Mouse (Mus musculus) macrophage (primary cell): ENCODE results near the gene Erc2. TPM values are rescaled to one million over a fixed set of nuclear protein-coding genes. Genes with fewer than 3 reads are reported as not detected.

Experiments
- H3K27ac ChIP-seq: fragments of 350-480 bp; formaldehyde crosslinking; 2 replicates; pipeline ENCODE4 v1.9.0; 2021
- H3K36me3 ChIP-seq: fragments of 350-480 bp; formaldehyde crosslinking; 2 replicates; pipeline ENCODE4 v1.9.0; 2021; ENCODE audit errors: inconsistent target
- H3K4me3 ChIP-seq: fragments of 350-480 bp; formaldehyde crosslinking; 2 replicates; pipeline ENCODE4 v1.9.0; 2021; ENCODE audit errors: inconsistent target
- H3K79me2 ChIP-seq: fragments of 350-480 bp; formaldehyde crosslinking; 2 replicates; pipeline ENCODE4 v1.9.0; 2021; ENCODE audit errors: inconsistent target
- WGBS: methylation state at CpG from one replicate; pipeline ENCODE4 v1.1.7; 2026; ENCODE audit warnings: inconsistent platforms; ENCODE audit not compliant: missing documents; 5-methylcytosine and 5-hydroxymethylcytosine counted together
- polyA plus RNA-seq: library from polyadenylated mRNA; stranded (reverse); fragments of 250-400 nt; gene quantifications from 3 replicates; pipeline ENCODE4 v1.2.4, GENCODE M21; 2018; ENCODE audit warnings: inconsistent platforms

The Erc2 gene
- polyA plus RNA-seq, 1 experiment from 2014 or later = not detected

GRCm38 (mm10) chr14:28419188-28419587 is 797.0 kb downstream of the Erc2 start:
- no peaks in the 10 kb centered on the region for H3K79me2 ChIP-seq
- no peak overlapping the region for H3K4me3 ChIP-seq
- H3K36me3 ChIP-seq = no peaks in the 10 kb centered on the region
- H3K27ac ChIP-seq = no peak overlapping the region
- 85% methylated on average over 9 of the region's 9 CpGs for WGBS

GRCm38 (mm10) chr14:28420596-28420995 is 798.4 kb downstream of the Erc2 start:
- H3K36me3 ChIP-seq = no peaks in the 10 kb centered on the region
- no peak overlapping the region for H3K27ac ChIP-seq
- H3K79me2 ChIP-seq = no peaks in the 10 kb centered on the region
- WGBS = 94% methylated on average over 11 of the region's 11 CpGs
- no peak overlapping the region for H3K4me3 ChIP-seq

- Histone ChIP-seq H3K79me2 (no peaks in the 10 kb centered on the region), H3K27ac (no peak overlapping the region), H3K36me3 (no peaks in the 10 kb centered on the region), H3K4me3 (no peak overlapping the region)
- WGBS = 80% methylated on average over 2 of the region's 2 CpGs
Measured at GRCm38 (mm10) chr14:28426610-28427009, 804.4 kb downstream of the Erc2 start.

- Histone ChIP-seq H3K36me3 (no peaks in the 10 kb centered on the region), H3K79me2 (no peaks in the 10 kb centered on the region), H3K4me3 (no peak overlapping the region), H3K27ac (no peak overlapping the region)
- WGBS = 88% methylated on average over 7 of the region's 7 CpGs
Measured at GRCm38 (mm10) chr14:28431703-28432309, 809.6 kb downstream of the Erc2 start.

- Histone ChIP-seq H3K36me3 (no peaks in the 10 kb centered on the region), H3K4me3 (no peak overlapping the region), H3K27ac (no peak overlapping the region), H3K79me2 (no peaks in the 10 kb centered on the region)
- 86% methylated on average over 7 of the region's 7 CpGs for WGBS
Measured at GRCm38 (mm10) chr14:28434996-28435395, 812.8 kb downstream of the Erc2 start.

- Histone ChIP-seq H3K79me2 (no peaks in the 10 kb centered on the region), H3K36me3 (no peaks in the 10 kb centered on the region), H3K4me3 (no peak overlapping the region), H3K27ac (no peak overlapping the region)
- WGBS = 89% methylated on average over 6 of the region's 6 CpGs
Measured at GRCm38 (mm10) chr14:28439171-28439570, 816.9 kb downstream of the Erc2 start.

GRCm38 (mm10) chr14:28441240-28441967 is 819.2 kb downstream of the Erc2 start:
- Histone ChIP-seq H3K36me3 (no peaks in the 10 kb centered on the region), H3K4me3 (no peak overlapping the region), H3K79me2 (no peaks in the 10 kb centered on the region), H3K27ac (no peak overlapping the region)
- WGBS = 73% methylated on average over 14 of the region's 14 CpGs

GRCm38 (mm10) chr14:28443254-28443944 is 821.2 kb downstream of the Erc2 start:
- Histone ChIP-seq H3K36me3 (no peaks in the 10 kb centered on the region), H3K79me2 (no peaks in the 10 kb centered on the region), H3K4me3 (no peak overlapping the region), H3K27ac (no peak overlapping the region)
- 76% methylated on average over 7 of the region's 7 CpGs for whole genome bisulfite sequencing

- 85% methylated on average over 6 of the region's 6 CpGs for WGBS
- H3K79me2 ChIP-seq = no peaks in the 10 kb centered on the region
- H3K27ac ChIP-seq = no peak overlapping the region
- H3K4me3 ChIP-seq = no peak overlapping the region
- H3K36me3 ChIP-seq = no peaks in the 10 kb centered on the region
Measured at GRCm38 (mm10) chr14:28445737-28446136, 823.5 kb downstream of the Erc2 start.

- Histone ChIP-seq H3K27ac (no peak overlapping the region), H3K4me3 (no peak overlapping the region), H3K36me3 (no peaks in the 10 kb centered on the region), H3K79me2 (no peaks in the 10 kb centered on the region)
- WGBS = 91% methylated on average over 9 of the region's 9 CpGs
Measured at GRCm38 (mm10) chr14:28451771-28452170, 829.5 kb downstream of the Erc2 start.

GRCm38 (mm10) chr14:28456372-28457076 is 834.3 kb downstream of the Erc2 start:
- WGBS = 4% methylated on average over 7 of the region's 7 CpGs
- no peaks in the 10 kb centered on the region for H3K36me3 ChIP-seq

GRCm38 (mm10) chr14:28457428-28457827 is 835.2 kb downstream of the Erc2 start:
- WGBS = 62% methylated on average over 3 of the region's 3 CpGs
- no peak overlapping the region for H3K4me3 ChIP-seq
- no peaks in the 10 kb centered on the region for H3K36me3 ChIP-seq
- no peak overlapping the region for H3K27ac ChIP-seq
- H3K79me2 ChIP-seq = no peaks in the 10 kb centered on the region

More at GRCm38 (mm10) chr14:28456372-28457076, 834.3 kb downstream of the Erc2 start:
- Histone ChIP-seq H3K79me2 (no peaks in the 10 kb centered on the region), H3K27ac (no peak overlapping the region), H3K4me3 (no peak overlapping the region)

- Histone ChIP-seq H3K27ac (no peak overlapping the region), H3K4me3 (no peak overlapping the region), H3K79me2 (no peaks in the 10 kb centered on the region), H3K36me3 (no peaks in the 10 kb centered on the region)
- WGBS = 92% methylated on average over 5 of the region's 5 CpGs
Measured at GRCm38 (mm10) chr14:28467956-28468355, 845.7 kb downstream of the Erc2 start.

- H3K36me3 ChIP-seq = no peaks in the 10 kb centered on the region
- no peaks in the 10 kb centered on the region for H3K79me2 ChIP-seq
- no peak overlapping the region for H3K27ac ChIP-seq
- WGBS = 95% methylated on average over 4 of the region's 4 CpGs
- no peak overlapping the region for H3K4me3 ChIP-seq
Measured at GRCm38 (mm10) chr14:28469696-28470095, 847.5 kb downstream of the Erc2 start.
